Mouse (Mus musculus): ENCODE measurements around the gene Nat14.

DNA sequence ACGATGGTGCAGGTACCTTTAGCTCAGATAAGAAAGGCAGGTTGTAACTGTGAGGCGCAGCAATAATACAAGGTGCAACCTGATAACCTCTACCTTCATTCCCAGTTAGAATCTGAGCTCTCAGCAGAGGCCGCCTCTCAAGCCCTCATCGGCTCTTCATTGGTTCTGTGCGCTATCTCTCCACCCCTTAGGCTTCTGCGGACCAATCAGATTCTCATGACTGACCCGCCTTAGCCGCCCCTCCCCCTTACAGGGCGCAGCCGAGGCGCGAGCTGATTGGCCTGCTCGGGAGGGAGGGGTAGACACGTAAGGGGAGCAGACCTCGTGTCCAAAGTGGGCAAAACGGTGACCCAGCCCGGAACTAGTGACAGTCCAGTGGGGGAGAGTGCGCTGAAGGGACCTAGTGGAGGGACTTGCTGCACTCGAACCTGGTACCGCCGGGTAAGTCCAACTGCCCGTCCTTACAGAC, 45.0 kb upstream of the Nat14 start, which contains the start of gene Isoc2a:
- TF ChIP-seq POLR2A (IDR thresholded peaks at IDR 0.05; ENCODE audit: control insufficient read depth, extremely low read depth, insufficient read depth, low read length, poor library complexity) (peak; percentile 64; the same call in 1 of the 2 replicates), CTCF (IDR thresholded peaks at IDR 0.05; ENCODE audit: borderline replicate concordance, control insufficient read depth, extremely low read depth, insufficient read depth, low read length, poor library complexity) (0 out of 2 replicates have a peak, but pooled peaks have one; percentile 48)

Measured in thymus, adult 2 months (tissue).